Mouse (Mus musculus) myocyte (in vitro differentiated cells): ENCODE data around the gene Gm5134.

Experiments
- CEBPB ChIP-seq: IDR thresholded peaks from 2 replicates; pipeline ENCODE4 v1.6.1; 2011; ENCODE audit warnings: mild to moderate bottlenecking, moderate library complexity; ENCODE audit not compliant: poor library complexity, insufficient read depth, severe bottlenecking
- E2F4 ChIP-seq: IDR thresholded peaks from one replicate; pipeline ENCODE4 v1.6.1; 2011; ENCODE audit warnings: mild to moderate bottlenecking, control low read depth, moderate library complexity; ENCODE audit not compliant: insufficient read depth
- MAX ChIP-seq: IDR thresholded peaks from one replicate; pipeline ENCODE4 v1.6.1; 2011; ENCODE audit warnings: low read depth, mild to moderate bottlenecking, control low read depth
- MYOD1 ChIP-seq, 3 experiments: IDR thresholded peaks; one replicate each; pipeline ENCODE4 v1.6.1; 2011; ENCODE audit warnings: control low read depth in 2 of 3, low read depth in 2 of 3, mild to moderate bottlenecking in 2 of 3, moderate library complexity in 1 of 3; ENCODE audit not compliant: insufficient read length in 2 of 3, control insufficient read depth in 1 of 3
- MYOG ChIP-seq, 3 experiments: IDR thresholded peaks; one replicate each; pipeline ENCODE4 v1.6.1; 2011; ENCODE audit warnings: control low read depth in 2 of 3, low read depth in 2 of 3, mild to moderate bottlenecking in 2 of 3; ENCODE audit not compliant: insufficient read length in 2 of 3, control insufficient read depth in 1 of 3, insufficient read depth in 1 of 3
- POLR2A ChIP-seq: IDR thresholded peaks from one replicate; pipeline ENCODE4 v1.6.1; 2011; ENCODE audit warnings: low read depth, mild to moderate bottlenecking, control low read depth, moderate library complexity; ENCODE audit not compliant: insufficient read length
- POLR2AphosphoS2 ChIP-seq: IDR thresholded peaks from one replicate; pipeline ENCODE4 v1.6.1; 2011; ENCODE audit warnings: low read depth, control low read depth; ENCODE audit not compliant: insufficient read length
- REST ChIP-seq: IDR thresholded peaks from one replicate; pipeline ENCODE4 v1.6.1; 2011; ENCODE audit warnings: mild to moderate bottlenecking, control low read depth, moderate library complexity; ENCODE audit not compliant: insufficient read depth, insufficient read length
- TCF12 ChIP-seq: IDR thresholded peaks from one replicate; pipeline ENCODE4 v1.6.1; 2011; ENCODE audit warnings: mild to moderate bottlenecking, control low read depth; ENCODE audit not compliant: poor library complexity, insufficient read depth, severe bottlenecking
- TCF3 ChIP-seq: IDR thresholded peaks from one replicate; pipeline ENCODE4 v1.6.1; 2011; ENCODE audit warnings: low read depth, control low read depth; ENCODE audit not compliant: insufficient read length
- USF1 ChIP-seq: IDR thresholded peaks from one replicate; pipeline ENCODE4 v1.6.1; 2011; ENCODE audit warnings: low read depth, mild to moderate bottlenecking, control low read depth, moderate library complexity

GRCm38 (mm10) chr10:76030496-76030895, 76.2 kb downstream of the Gm5134 start:
- no peak for TF ChIP-seq USF1
- TF ChIP-seq MAX, result no peak
- no peak for TF ChIP-seq POLR2A
- no peak for TF ChIP-seq REST
- no peak for TF ChIP-seq MYOG (IDR thresholded peaks at IDR 0.05; ENCODE audit: control insufficient read depth in 1 of 3, insufficient read depth in 1 of 3, insufficient read length in 2 of 3, low read depth in 2 of 3)
- no peak for TF ChIP-seq TCF12
- TF ChIP-seq TCF3, result no peak
- no peak for TF ChIP-seq POLR2AphosphoS2
- TF ChIP-seq MYOD1 (IDR thresholded peaks at IDR 0.05; ENCODE audit: control insufficient read depth in 1 of 3, insufficient read length in 2 of 3, low read depth in 2 of 3), result no peak
- no peak for TF ChIP-seq CEBPB
- no peak for TF ChIP-seq E2F4
